12 mouse cellular contexts compared by ENCODE assay signal in genomic region chr14:103440243-103440642, GRCm38 (mm10).
DNase-seq lines count a peak whose midpoint lies in the region; ATAC-seq lines count a peak whose summit lies in the region.
"Had no signal": no experiment of that assay in that cellular context is flagged by ENCODE, and none has a peak within 500 bp of the region (broad histone marks: within the 10 kb centered on the region; RNA-seq: fewer than 3 reads in every experiment).

No protein-coding gene starts in this region.

- DNase-seq in midbrain, embryonic 14.5 days, result peak; percentile 14
- peak; percentile 9 for DNase-seq in cerebellum, adult 9-10 months
- DNase-seq in layer of hippocampus, postnatal 36 days, result peak; percentile 46 to 55
- no peak for DNase-seq in kidney, postnatal 4 days
- no peak for DNase-seq in heart, postnatal 36 days
- no peak for DNase-seq in kidney, postnatal 25 days
- DNase-seq: gastrocnemius, postnatal 36 days had no signal

- H3K4me1 ChIP-seq in midbrain, embryonic 14.5 days (ENCODE audit: control insufficient read depth, insufficient read depth, low read length), result no peaks in the 10 kb centered on the region
- no peaks in the 10 kb centered on the region for H3K4me1 ChIP-seq in midbrain, embryonic 13.5 days (replicated peaks)
- H3K4me1 ChIP-seq: hindbrain, embryonic 10.5 days; neural tube, embryonic 12.5 days had no signal

- no peak for ATAC-seq in midbrain, embryonic 14.5 days (ENCODE audit: low FRiP score, low TSS enrichment)
- ATAC-seq in midbrain, embryonic 13.5 days, result no peak

- WGBS in midbrain, embryonic 14.5 days, result 39% methylated on average over 8 of the region's 8 CpGs
- WGBS in midbrain, embryonic 13.5 days, result 48% methylated on average over 8 of the region's 8 CpGs

- no peaks in the 10 kb centered on the region for H3K27me3 ChIP-seq in midbrain, embryonic 14.5 days (ENCODE audit: control insufficient read depth, insufficient read depth, low read length)
- no peaks in the 10 kb centered on the region for H3K27me3 ChIP-seq in midbrain, embryonic 13.5 days
- H3K27me3 ChIP-seq: neural tube, embryonic 12.5 days had no signal

- H3K4me3 ChIP-seq in midbrain, embryonic 14.5 days (replicated peaks; ENCODE audit: low read depth, low read length), result no peak overlapping the region
- no peak overlapping the region for H3K4me3 ChIP-seq in midbrain, embryonic 13.5 days (replicated peaks)
- H3K4me3 ChIP-seq: hindbrain, embryonic 10.5 days; neural tube, embryonic 12.5 days had no signal

- no peaks in the 10 kb centered on the region for H3K36me3 ChIP-seq in midbrain, embryonic 14.5 days (ENCODE audit: control insufficient read depth, insufficient read depth, low read length)
- H3K36me3 ChIP-seq in midbrain, embryonic 13.5 days, result no peaks in the 10 kb centered on the region
- H3K36me3 ChIP-seq: hindbrain, embryonic 10.5 days; neural tube, embryonic 12.5 days had no signal

- intact Hi-C loops in heart, postnatal 36 days (cut with DNase I), result no loop called here

- no peak overlapping the region for H3K27ac ChIP-seq in midbrain, embryonic 14.5 days (replicated peaks; ENCODE audit: low read depth, low read length)
- H3K27ac ChIP-seq in midbrain, embryonic 13.5 days, result no peak overlapping the region
- H3K27ac ChIP-seq: hindbrain, embryonic 10.5 days; kidney, postnatal 0 days; liver, embryonic 14.5 days; neural tube, embryonic 12.5 days had no signal

- no peak overlapping the region for H3K4me2 ChIP-seq in midbrain, embryonic 14.5 days (ENCODE audit: low read length)
- H3K4me2 ChIP-seq in midbrain, embryonic 13.5 days (replicated peaks), result no peak overlapping the region
- H3K4me2 ChIP-seq: neural tube, embryonic 12.5 days had no signal

- no peaks in the 10 kb centered on the region for H3K9me3 ChIP-seq in midbrain, embryonic 14.5 days (ENCODE audit: control insufficient read depth, low read length)
- no peaks in the 10 kb centered on the region for H3K9me3 ChIP-seq in midbrain, embryonic 13.5 days
- H3K9me3 ChIP-seq: hindbrain, embryonic 10.5 days; neural tube, embryonic 12.5 days had no signal

- H3K9ac ChIP-seq in midbrain, embryonic 14.5 days (replicated peaks; ENCODE audit: low read length), result no peak overlapping the region
- H3K9ac ChIP-seq in midbrain, embryonic 13.5 days (replicated peaks), result no peak overlapping the region
- H3K9ac ChIP-seq: liver, embryonic 14.5 days; neural tube, embryonic 12.5 days had no signal

Comparison
In these comparisons a context has a peak if more than half of its experiments do, and no peak if none do; other contexts are left out.
1. DNase-seq: peak in midbrain, embryonic 14.5 days (single experiment), cerebellum, adult 9-10 months (single experiment) and layer of hippocampus, postnatal 36 days (2 of 2); none in kidney, postnatal 4 days (0 of 2), heart, postnatal 36 days (0 of 2) and kidney, postnatal 25 days (0 of 2).